In the genomic region with DNA sequence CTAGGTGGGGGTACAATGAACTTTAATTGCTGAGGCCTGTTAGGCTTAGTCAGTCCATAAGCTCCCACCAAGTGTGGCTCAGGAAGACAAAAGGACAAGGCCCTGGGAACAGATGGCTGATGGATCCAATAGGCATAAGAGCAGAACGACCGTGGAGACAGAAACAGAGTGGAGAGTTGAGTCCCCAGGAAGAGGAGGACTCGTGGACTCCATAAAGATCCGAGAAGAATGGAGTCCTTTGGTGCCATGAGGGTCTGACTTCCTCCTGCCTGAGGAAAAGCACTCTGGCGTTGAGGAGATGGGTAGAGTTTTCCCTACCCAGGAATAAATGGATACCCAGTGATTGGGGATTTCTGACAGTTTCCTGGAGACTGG, we compare ENCODE assay signal across 8 mouse cellular contexts. TPM values are rescaled to one million over a fixed set of nuclear protein-coding genes. Genes with fewer than 3 reads are reported as not detected.
DNase-seq lines count a peak whose midpoint lies in the region; ATAC-seq lines count a peak whose summit lies in the region.

No protein-coding gene starts in this region.

- H3K9me3 ChIP-seq in kidney, embryonic 15.5 days (replicated peaks), result peaks cover under 1% of the 10 kb centered on the region
- H3K9me3 ChIP-seq in embryonic facial prominence, embryonic 13.5 days, result peaks cover 8% of the 10 kb centered on the region; the same call in 1 of the 2 replicates
- no peaks in the 10 kb centered on the region for H3K9me3 ChIP-seq in intestine, embryonic 16.5 days (ENCODE audit: control insufficient read depth, low read length)
- peaks cover under 1% of the 10 kb centered on the region; the same call in 1 of the 2 replicates for H3K9me3 ChIP-seq in neural tube, embryonic 13.5 days

- H3K27me3 ChIP-seq in kidney, embryonic 15.5 days, result peaks cover 17% of the 10 kb centered on the region; the same call in 1 of the 2 replicates
- H3K27me3 ChIP-seq in embryonic facial prominence, embryonic 13.5 days, result peaks cover 7% of the 10 kb centered on the region; the same call in 1 of the 2 replicates
- H3K27me3 ChIP-seq in intestine, embryonic 16.5 days (replicated peaks; ENCODE audit: control insufficient read depth, insufficient read depth, low read length), result 0 out of 2 replicates have a peak, but pooled peaks cover 3% of the 10 kb centered on the region
- no peaks in the 10 kb centered on the region for H3K27me3 ChIP-seq in neural tube, embryonic 13.5 days

- ATAC-seq in kidney, embryonic 15.5 days (replicated peaks; ENCODE audit: low FRiP score), result no peak
- ATAC-seq in embryonic facial prominence, embryonic 13.5 days (ENCODE audit: insufficient number of reproducible peaks, insufficient read depth, low FRiP score, low TSS enrichment, low read depth), result no peak
- ATAC-seq in intestine, embryonic 16.5 days, result 0 out of 2 replicates have a peak, but pooled peaks have one; percentile 6
- peak; percentile 24 for ATAC-seq in neural tube, embryonic 13.5 days (ENCODE audit: low read depth)

- no peaks in the 10 kb centered on the region for H3K36me3 ChIP-seq in kidney, embryonic 15.5 days
- no peaks in the 10 kb centered on the region for H3K36me3 ChIP-seq in embryonic facial prominence, embryonic 13.5 days
- no peaks in the 10 kb centered on the region for H3K36me3 ChIP-seq in intestine, embryonic 16.5 days (ENCODE audit: control insufficient read depth, insufficient read depth, low read length)
- H3K36me3 ChIP-seq in neural tube, embryonic 13.5 days, result no peaks in the 10 kb centered on the region

- H3K4me3 ChIP-seq in kidney, embryonic 15.5 days (replicated peaks), result peak overlapping the region; percentile 68; the same call in 1 of the 2 replicates
- H3K4me3 ChIP-seq in embryonic facial prominence, embryonic 13.5 days, result peak overlapping the region; percentile 73
- H3K4me3 ChIP-seq in intestine, embryonic 16.5 days (ENCODE audit: low read length), result peak overlapping the region; percentile 62; the same call in 1 of the 2 replicates
- peak overlapping the region; percentile 64 for H3K4me3 ChIP-seq in neural tube, embryonic 13.5 days

- DNase-seq in kidney, adult 11 months, result no peak
- no peak for DNase-seq in urinary bladder, postnatal 36 days (ENCODE audit: low spot score in 2 of 2)
- DNase-seq in urinary bladder, postnatal 10 days (ENCODE audit: low spot score), result no peak
- DNase-seq in spleen, postnatal 36 days (ENCODE audit: low spot score in 2 of 2), result no peak

- peak overlapping the region; percentile 9; the same call in 1 of the 2 replicates for H3K27ac ChIP-seq in kidney, embryonic 15.5 days
- H3K27ac ChIP-seq in embryonic facial prominence, embryonic 13.5 days, result peak overlapping the region; percentile 87
- peak overlapping the region; percentile 39; the same call in 1 of the 2 replicates for H3K27ac ChIP-seq in intestine, embryonic 16.5 days (ENCODE audit: low read length)
- peak overlapping the region; percentile 95 for H3K27ac ChIP-seq in neural tube, embryonic 13.5 days (replicated peaks)

- no peak overlapping the region for H3K9ac ChIP-seq in kidney, embryonic 15.5 days
- H3K9ac ChIP-seq in embryonic facial prominence, embryonic 13.5 days, result peak overlapping the region; percentile 96; the same call in 1 of the 2 replicates
- peak overlapping the region; percentile 81; the same call in 1 of the 2 replicates for H3K9ac ChIP-seq in intestine, embryonic 16.5 days (ENCODE audit: low read depth, low read length)
- peak overlapping the region; percentile 92; the same call in 1 of the 2 replicates for H3K9ac ChIP-seq in neural tube, embryonic 13.5 days

- H3K4me2 ChIP-seq in kidney, embryonic 15.5 days, result peak overlapping the region; percentile 96
- peak overlapping the region; percentile 83 for H3K4me2 ChIP-seq in embryonic facial prominence, embryonic 13.5 days
- H3K4me2 ChIP-seq in intestine, embryonic 16.5 days (ENCODE audit: low read depth, low read length), result peak overlapping the region; percentile 85
- H3K4me2 ChIP-seq in neural tube, embryonic 13.5 days, result peak overlapping the region; percentile 86

- H3K4me1 ChIP-seq in kidney, embryonic 15.5 days, result peaks cover 31% of the 10 kb centered on the region
- H3K4me1 ChIP-seq in embryonic facial prominence, embryonic 13.5 days, result peaks cover 41% of the 10 kb centered on the region
- peaks cover 9% of the 10 kb centered on the region for H3K4me1 ChIP-seq in intestine, embryonic 16.5 days (ENCODE audit: control insufficient read depth, insufficient read depth, low read length)
- peaks cover 57% of the 10 kb centered on the region for H3K4me1 ChIP-seq in neural tube, embryonic 13.5 days (replicated peaks)

- 26% methylated on average over 5 of the region's 5 CpGs for WGBS in kidney, embryonic 15.5 days
- 22% methylated on average over 5 of the region's 5 CpGs for WGBS in embryonic facial prominence, embryonic 13.5 days
- WGBS in intestine, embryonic 16.5 days, result 38% methylated on average over 5 of the region's 5 CpGs
- 12% methylated on average over 5 of the region's 5 CpGs for WGBS in neural tube, embryonic 13.5 days

RNA-seq across cellular contexts. Expression of a gene that starts 1.1 kb away (rescaled TPM):
- 8.0 and 10.2 TPM in 2 replicates for polyA plus RNA-seq in kidney, embryonic 15.5 days (2015; fragmentation: Nextera tagmentation; extraction: Ambion mirVana)
- 18.2 and 19.1 TPM in 2 replicates for polyA plus RNA-seq in embryonic facial prominence, embryonic 13.5 days (2015; fragmentation: Nextera tagmentation; extraction: Ambion mirVana)
- polyA plus RNA-seq in intestine, embryonic 16.5 days (2015; fragmentation: Nextera tagmentation; extraction: Ambion mirVana), result 4.9 and 6.2 TPM in 2 replicates
- polyA plus RNA-seq in neural tube, embryonic 13.5 days (2015; fragmentation: Nextera tagmentation; extraction: Ambion mirVana), result 26.9 and 27.8 TPM in 2 replicates

RNA-seq across cellular contexts. Expression of a gene that starts 22.7 kb away (rescaled TPM):
- 1.4 and 1.7 TPM in 2 replicates for polyA plus RNA-seq in kidney, embryonic 15.5 days (2015; fragmentation: Nextera tagmentation; extraction: Ambion mirVana)
- 1.1 and 1.8 TPM in 2 replicates for polyA plus RNA-seq in embryonic facial prominence, embryonic 13.5 days (2015; fragmentation: Nextera tagmentation; extraction: Ambion mirVana)
- polyA plus RNA-seq in intestine, embryonic 16.5 days (2015; fragmentation: Nextera tagmentation; extraction: Ambion mirVana), result 0.60 and 1.3 TPM in 2 replicates
- polyA plus RNA-seq in neural tube, embryonic 13.5 days (2015; fragmentation: Nextera tagmentation; extraction: Ambion mirVana), result 3.5 and 4.1 TPM in 2 replicates

RNA-seq across cellular contexts. Expression of a gene that starts 25.6 kb away (rescaled TPM):
- 115 and 129 TPM in 2 replicates for polyA plus RNA-seq in kidney, embryonic 15.5 days (2015; fragmentation: Nextera tagmentation; extraction: Ambion mirVana)
- 74.2 and 92.1 TPM in 2 replicates for polyA plus RNA-seq in embryonic facial prominence, embryonic 13.5 days (2015; fragmentation: Nextera tagmentation; extraction: Ambion mirVana)
- polyA plus RNA-seq in intestine, embryonic 16.5 days (2015; fragmentation: Nextera tagmentation; extraction: Ambion mirVana), result 187 and 208 TPM in 2 replicates
- 76.8 and 84.9 TPM in 2 replicates for polyA plus RNA-seq in neural tube, embryonic 13.5 days (2015; fragmentation: Nextera tagmentation; extraction: Ambion mirVana)

RNA-seq across cellular contexts. Expression of a gene that starts 38.1 kb away (rescaled TPM):
- 2.7 and 3.6 TPM in 2 replicates for polyA plus RNA-seq in kidney, embryonic 15.5 days (2015; fragmentation: Nextera tagmentation; extraction: Ambion mirVana)
- polyA plus RNA-seq in embryonic facial prominence, embryonic 13.5 days (2015; fragmentation: Nextera tagmentation; extraction: Ambion mirVana), result 7.2 and 8.4 TPM in 2 replicates
- polyA plus RNA-seq in intestine, embryonic 16.5 days (2015; fragmentation: Nextera tagmentation; extraction: Ambion mirVana), result 3.3 and 3.4 TPM in 2 replicates
- polyA plus RNA-seq in neural tube, embryonic 13.5 days (2015; fragmentation: Nextera tagmentation; extraction: Ambion mirVana), result 13.5 and 15.6 TPM in 2 replicates

RNA-seq across cellular contexts. Expression of a gene that starts 38.3 kb away (rescaled TPM):
- 2.7 and 3.3 TPM in 2 replicates for polyA plus RNA-seq in kidney, embryonic 15.5 days (2015; fragmentation: Nextera tagmentation; extraction: Ambion mirVana)
- 3.4 and 4.2 TPM in 2 replicates for polyA plus RNA-seq in embryonic facial prominence, embryonic 13.5 days (2015; fragmentation: Nextera tagmentation; extraction: Ambion mirVana)
- polyA plus RNA-seq in intestine, embryonic 16.5 days (2015; fragmentation: Nextera tagmentation; extraction: Ambion mirVana), result 1.6 and 2.2 TPM in 2 replicates
- polyA plus RNA-seq in neural tube, embryonic 13.5 days (2015; fragmentation: Nextera tagmentation; extraction: Ambion mirVana), result 2.4 and 2.9 TPM in 2 replicates

Comparison
In these comparisons a context has a peak if more than half of its experiments do, and no peak if none do; other contexts are left out.
1. ATAC-seq: peak in intestine, embryonic 16.5 days (single experiment) and neural tube, embryonic 13.5 days (single experiment); none in kidney, embryonic 15.5 days (single experiment) and embryonic facial prominence, embryonic 13.5 days (single experiment).
2. H3K27ac ChIP-seq: peak in every context shown above with its lines; median percentile 95 in neural tube, embryonic 13.5 days; 87 in embryonic facial prominence, embryonic 13.5 days; 39 in intestine, embryonic 16.5 days; 9 in kidney, embryonic 15.5 days.
3. Peak in every context shown above with its lines, with median percentiles within 50 percentile points of each other: H3K4me2 ChIP-seq and H3K4me3 ChIP-seq.